Mouse (Mus musculus) megakaryocyte, embryonic 14.5 days (primary cell): ENCODE results near the gene Robo1. TPM values are rescaled to one million over a fixed set of nuclear protein-coding genes. Genes with fewer than 3 reads are reported as not detected.

ENCODE experiments used
- H3K27me3 ChIP-seq: replicated peaks from 2 replicates; pipeline ENCODE3; 2012; ENCODE audit warnings: inconsistent platforms
- H3K36me3 ChIP-seq: replicated peaks from 2 replicates; pipeline ENCODE3; 2012; ENCODE audit warnings: low read length, inconsistent platforms, mixed read lengths
- H3K4me1 ChIP-seq: 2 replicates; pipeline ENCODE4 v1.6.1; 2012; ENCODE audit warnings: inconsistent platforms
- H3K4me3 ChIP-seq: replicated peaks from 2 replicates; pipeline ENCODE3; 2012; ENCODE audit warnings: moderate library complexity, mild to moderate bottlenecking, inconsistent platforms
- H3K9me3 ChIP-seq: 2 replicates; pipeline ENCODE4 v1.6.1; 2012; ENCODE audit warnings: inconsistent platforms
- FLI1 ChIP-seq: IDR thresholded peaks from 2 replicates; pipeline ENCODE4 v1.6.1; 2012; ENCODE audit warnings: low read length, inconsistent platforms, mixed read lengths
- GATA1 ChIP-seq: IDR thresholded peaks from 3 replicates; pipeline ENCODE4 v1.6.1; 2012; ENCODE audit warnings: mixed read lengths, low read length, inconsistent platforms, borderline replicate concordance
- polyA plus RNA-seq: library from polyadenylated mRNA; stranded (reverse); fragments of >175 nt; gene quantifications from 2 replicates; pipeline ENCODE4 v1.2.3, GENCODE M21; 2012; ENCODE audit warnings: low replicate concordance; ENCODE audit not compliant: insufficient read depth

Gene Robo1
- polyA plus RNA-seq, 1 experiment, result 0.03 TPM

DNA sequence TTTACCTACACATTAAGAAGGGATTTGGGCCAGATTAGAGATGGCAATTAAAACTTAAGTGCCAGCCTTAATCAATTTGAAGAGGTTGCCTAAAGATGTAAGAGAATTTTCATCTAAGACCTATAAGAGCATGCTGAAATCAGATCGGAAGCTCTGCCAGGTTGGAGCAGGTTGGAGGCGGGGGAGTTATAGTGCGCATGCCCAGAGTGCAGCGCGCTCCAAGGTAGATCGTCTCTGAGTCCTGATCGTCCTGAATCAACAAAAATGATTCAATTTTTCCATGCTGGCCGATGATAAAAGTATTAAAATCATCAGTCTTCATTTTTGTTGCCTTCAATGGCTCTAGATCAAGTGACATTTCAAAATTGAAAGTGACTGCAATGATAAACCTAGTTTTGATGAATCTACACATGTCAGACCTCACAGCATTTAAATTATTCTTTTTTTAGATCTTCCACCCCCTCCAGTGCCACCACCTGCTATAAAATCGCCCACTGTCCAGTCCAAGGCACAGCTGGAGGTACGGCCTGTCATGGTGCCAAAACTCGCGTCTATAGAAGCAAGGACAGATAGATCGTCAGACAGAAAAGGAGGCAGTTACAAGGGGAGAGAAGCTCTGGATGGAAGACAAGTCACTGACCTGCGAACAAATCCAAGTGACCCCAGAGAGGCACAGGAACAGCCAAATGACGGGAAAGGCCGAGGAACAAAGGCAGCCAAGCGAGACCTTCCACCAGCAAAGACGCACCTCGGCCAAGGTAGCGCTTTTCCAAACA, 727.3 kb downstream of the Robo1 start:
- TF ChIP-seq FLI1, result no peak
- no peak for TF ChIP-seq GATA1
- H3K4me1 ChIP-seq, result no peaks in the 10 kb centered on the region
- no peak overlapping the region for H3K4me3 ChIP-seq
- H3K9me3 ChIP-seq, result peaks cover 7% of the 10 kb centered on the region
- no peaks in the 10 kb centered on the region for H3K36me3 ChIP-seq
- no peaks in the 10 kb centered on the region for H3K27me3 ChIP-seq

DNA sequence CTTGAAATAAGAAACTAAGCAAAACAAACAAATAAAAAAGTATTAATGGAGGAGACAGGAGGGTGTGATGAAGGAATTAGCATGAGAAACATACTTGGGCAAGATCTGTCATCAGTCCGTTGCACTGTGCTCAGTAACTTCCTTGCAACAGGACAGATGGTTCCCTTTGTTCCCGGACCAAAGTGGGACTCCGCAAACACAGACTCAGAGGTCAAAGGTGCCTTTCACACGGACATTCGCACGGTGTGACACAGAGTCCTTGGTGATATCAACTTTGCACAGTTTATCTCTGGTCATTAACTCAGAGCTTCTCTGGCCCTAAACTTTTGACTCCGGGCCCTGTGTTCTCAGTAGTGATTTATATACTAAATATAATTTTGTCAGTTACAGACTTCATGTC, 730.4 kb downstream of the Robo1 start:
- Histone ChIP-seq H3K4me3 (no peak overlapping the region), H3K27me3 (no peaks in the 10 kb centered on the region), H3K36me3 (no peaks in the 10 kb centered on the region), H3K4me1 (no peaks in the 10 kb centered on the region), H3K9me3 (peaks cover 10% of the 10 kb centered on the region)
- TF ChIP-seq GATA1 (no peak), FLI1 (no peak)

DNA sequence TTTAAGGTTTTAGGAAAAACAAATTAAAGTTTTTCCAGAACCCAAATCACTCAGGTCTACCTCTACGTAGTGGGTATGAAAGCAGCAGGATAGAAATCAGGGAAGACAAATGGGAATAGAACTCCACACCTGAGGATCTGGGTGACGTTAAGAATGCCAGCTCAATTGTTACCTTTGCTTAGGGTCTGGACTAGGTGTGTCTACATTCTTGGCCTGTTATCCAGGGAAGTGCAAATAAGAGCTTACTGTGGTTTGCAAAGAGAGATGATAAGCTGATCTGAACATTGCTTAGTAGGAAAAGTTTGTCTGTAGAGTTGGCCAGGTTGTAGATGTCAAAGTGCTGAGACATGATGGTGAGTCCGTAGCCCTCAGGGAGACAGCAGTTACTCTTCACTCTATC, 754.4 kb downstream of the Robo1 start:
- TF ChIP-seq GATA1, result no peak
- no peak for TF ChIP-seq FLI1
- Histone ChIP-seq H3K4me1 (no peaks in the 10 kb centered on the region), H3K27me3 (no peaks in the 10 kb centered on the region), H3K4me3 (no peak overlapping the region), H3K36me3 (no peaks in the 10 kb centered on the region), H3K9me3 (peaks cover 21% of the 10 kb centered on the region)

DNA sequence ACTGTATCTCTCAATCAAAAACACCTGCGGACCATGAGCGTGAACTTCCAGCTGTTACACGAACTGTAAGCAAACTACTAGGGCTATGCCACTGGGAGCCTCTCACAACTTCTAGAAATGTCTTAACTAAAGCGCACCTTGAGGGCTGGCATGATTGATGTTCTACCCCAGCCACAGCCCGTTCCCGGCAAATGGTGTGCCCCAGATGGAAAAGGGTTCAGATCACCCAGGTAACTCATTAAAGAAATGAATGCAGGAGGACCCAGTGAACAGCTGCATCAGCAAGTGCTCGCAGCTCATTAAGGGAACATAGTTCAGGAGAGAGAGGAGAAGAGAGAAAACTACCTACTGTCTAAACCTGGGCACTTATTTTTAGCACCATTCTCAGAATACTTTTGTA, 759.7 kb downstream of the Robo1 start:
- H3K36me3 ChIP-seq, result no peaks in the 10 kb centered on the region
- no peak overlapping the region for H3K4me3 ChIP-seq
- H3K4me1 ChIP-seq, result no peaks in the 10 kb centered on the region
- TF ChIP-seq FLI1 (no peak), GATA1 (no peak)
- no peaks in the 10 kb centered on the region for H3K27me3 ChIP-seq
- peaks cover 17% of the 10 kb centered on the region; the same call in 1 of the 2 replicates for H3K9me3 ChIP-seq

DNA sequence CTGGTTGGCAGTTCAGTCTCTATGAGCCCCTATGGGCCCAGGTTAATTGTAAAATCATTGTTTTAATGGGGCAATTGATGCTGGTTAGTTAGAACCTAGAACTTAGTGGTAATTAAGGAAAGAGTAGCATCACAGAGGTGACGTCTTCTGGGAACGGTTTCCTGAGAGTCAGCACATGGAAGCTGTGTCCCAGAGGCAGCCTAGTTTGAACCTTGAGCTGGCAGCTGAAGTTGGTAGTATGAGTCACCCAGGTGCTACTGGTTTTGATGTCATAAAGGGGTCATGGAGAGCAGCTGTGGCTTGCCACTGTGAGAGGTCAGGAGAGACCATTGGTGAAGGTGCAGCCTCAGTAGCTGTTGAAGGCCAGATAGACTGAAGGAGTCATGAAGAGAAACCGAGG, 763.9 kb downstream of the Robo1 start:
- H3K9me3 ChIP-seq, result peaks cover 12% of the 10 kb centered on the region; the same call in 1 of the 2 replicates

DNA sequence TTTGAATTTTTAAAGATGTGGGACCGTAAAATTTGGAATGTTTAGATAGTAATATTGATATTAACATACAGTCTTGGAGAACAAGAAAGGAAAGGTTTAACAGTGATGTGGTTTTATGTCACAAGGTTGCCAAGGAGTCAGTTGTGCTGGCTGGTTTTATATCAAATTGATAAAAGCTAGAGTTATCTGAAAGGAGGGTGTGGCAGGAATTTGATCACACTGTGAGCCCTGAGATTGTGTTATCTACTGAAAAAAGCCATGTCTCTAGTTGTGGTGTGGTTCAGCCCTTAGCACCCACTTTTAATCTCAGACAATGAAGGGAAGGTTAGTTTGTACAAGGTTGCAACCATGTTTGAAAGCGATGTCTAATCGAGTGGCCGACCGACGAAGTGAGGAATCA, 764.8 kb downstream of the Robo1 start:
- H3K36me3 ChIP-seq, result no peaks in the 10 kb centered on the region
- TF ChIP-seq FLI1 (no peak), GATA1 (no peak)
- H3K27me3 ChIP-seq, result no peaks in the 10 kb centered on the region
- H3K4me3 ChIP-seq, result no peak overlapping the region
- H3K4me1 ChIP-seq, result no peaks in the 10 kb centered on the region
- peaks cover 10% of the 10 kb centered on the region; the same call in 1 of the 2 replicates for H3K9me3 ChIP-seq

More for the DNA sequence above, 763.9 kb downstream of the Robo1 start:
- no peaks in the 10 kb centered on the region for H3K4me1 ChIP-seq
- H3K4me3 ChIP-seq, result no peak overlapping the region
- no peaks in the 10 kb centered on the region for H3K36me3 ChIP-seq
- TF ChIP-seq FLI1 (no peak), GATA1 (no peak)
- no peaks in the 10 kb centered on the region for H3K27me3 ChIP-seq

DNA sequence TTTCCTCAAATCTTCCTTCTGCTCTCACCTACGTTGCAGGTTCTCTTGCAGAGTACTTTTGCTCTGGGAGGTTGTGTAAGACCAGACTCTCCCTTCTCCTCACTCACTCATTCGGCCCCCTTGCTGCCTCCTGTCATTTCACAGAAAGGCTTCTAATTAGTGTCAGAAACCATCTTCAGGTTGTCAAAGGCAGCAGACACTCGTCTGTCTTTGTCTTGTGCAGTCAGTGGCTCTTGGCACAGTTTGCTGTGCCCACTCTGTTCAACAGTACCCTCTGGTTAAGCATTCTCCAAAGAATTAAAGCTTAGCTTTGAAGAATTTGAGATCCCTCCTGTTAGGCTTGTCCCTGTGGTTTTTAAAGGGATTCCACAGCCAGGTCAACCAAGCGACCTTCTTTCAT, 774.3 kb downstream of the Robo1 start:
- TF ChIP-seq FLI1 (no peak), GATA1 (no peak)
- Histone ChIP-seq H3K4me3 (no peak overlapping the region), H3K4me1 (no peaks in the 10 kb centered on the region), H3K27me3 (no peaks in the 10 kb centered on the region), H3K9me3 (0 out of 2 replicates have a peak, but pooled peaks cover 5% of the 10 kb centered on the region), H3K36me3 (no peaks in the 10 kb centered on the region)

DNA sequence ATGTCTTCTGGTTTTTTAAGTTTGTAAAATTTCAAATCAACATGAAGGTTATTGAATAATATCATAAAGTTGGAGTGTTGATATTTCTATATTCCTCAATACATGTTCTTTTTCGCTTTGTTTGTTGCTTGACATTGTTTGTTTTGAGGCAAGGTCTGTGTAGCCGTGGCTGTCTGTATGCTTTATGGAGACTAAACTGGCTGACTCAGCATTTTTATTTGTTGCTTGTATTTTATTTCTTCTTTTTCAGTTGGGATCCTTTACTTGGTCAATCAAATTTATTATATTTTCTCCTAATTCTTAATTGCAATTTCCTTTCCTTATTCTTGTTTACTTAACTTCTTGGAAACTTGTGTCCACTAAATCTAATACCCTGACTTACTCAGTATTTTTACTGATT, 775.0 kb downstream of the Robo1 start:
- H3K36me3 ChIP-seq, result no peaks in the 10 kb centered on the region
- no peaks in the 10 kb centered on the region for H3K4me1 ChIP-seq
- H3K4me3 ChIP-seq, result no peak overlapping the region
- H3K27me3 ChIP-seq, result no peaks in the 10 kb centered on the region
- no peak for TF ChIP-seq FLI1
- TF ChIP-seq GATA1, result no peak
- H3K9me3 ChIP-seq, result 0 out of 2 replicates have a peak, but pooled peaks cover 5% of the 10 kb centered on the region
